Mouse (Mus musculus) heart, postnatal 0 days (tissue): ENCODE measurements around the gene Csnk1g2.

Experiments used
- CTCF ChIP-seq: IDR thresholded peaks from 2 replicates; pipeline ENCODE4 v1.5.1; 2016; ENCODE audit warnings: antibody characterized with exemption, control low read depth, low read depth
- EP300 ChIP-seq: IDR thresholded peaks from 2 replicates; pipeline ENCODE4 v1.6.1; 2016; ENCODE audit warnings: antibody characterized with exemption, low read depth

- no peak for TF ChIP-seq CTCF
- TF ChIP-seq EP300: no peak
Measured at GRCm38 (mm10) chr10:80683647-80684046, 61.0 kb downstream of the Csnk1g2 start.
